Mouse (Mus musculus) olfactory bulb, adult 2 months (tissue): ENCODE measurements around the gene Mbnl2.

ENCODE experiments used
- CTCF ChIP-seq: fragments of 200-500 bp; IDR thresholded peaks from 2 replicates; pipeline ENCODE4 v1.5.1; 2012; ENCODE audit warnings: low read depth, mild to moderate bottlenecking, low read length, moderate library complexity; ENCODE audit not compliant: insufficient read depth
- POLR2A ChIP-seq: fragments of 200-500 bp; IDR thresholded peaks from 2 replicates; pipeline ENCODE4 v1.6.1; 2012; ENCODE audit warnings: mild to moderate bottlenecking, low read depth, low read length, moderate library complexity; ENCODE audit not compliant: insufficient read depth

DNA sequence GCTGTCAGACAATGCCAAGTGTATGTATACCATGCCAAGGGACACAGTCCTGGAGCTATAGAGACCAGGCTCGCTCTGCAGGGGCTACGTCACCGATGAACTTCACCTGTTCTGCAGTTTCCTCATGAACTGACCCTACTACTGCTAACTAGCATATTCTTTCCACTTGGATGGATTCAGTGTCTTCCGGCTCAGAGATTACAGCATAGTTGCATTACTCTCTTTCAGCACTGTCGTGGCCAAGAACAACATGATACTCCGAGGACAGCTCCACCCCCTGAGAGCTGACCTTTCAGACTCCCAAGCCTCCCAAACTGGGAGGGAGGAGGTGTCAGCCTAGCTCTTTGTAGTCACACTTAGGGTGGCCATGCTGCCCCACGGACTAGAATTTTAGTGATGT lies 60.9 kb downstream of the Mbnl2 start:
- TF ChIP-seq POLR2A = no peak
- no peak for TF ChIP-seq CTCF
